Mouse (Mus musculus) lung, embryonic 15.5 days (tissue): ENCODE measurements at regions not wholly inside any gene's neighbourhood (a gene's known extent, or its start where the extent isn't known, plus 50 kb on each side); places are given as distances from the start of the nearest gene placed in this dataset.

Experiments used
- ATAC-seq: fragments of 200-750 bp; cut with Nextera tagmentation; 2 replicates; pipeline ENCODE4 v1.8.0; 2017; ENCODE audit warnings: moderate number of reproducible peaks, borderline replicate concordance; ENCODE audit not compliant: low FRiP score, low TSS enrichment; ENCODE audit errors: extremely low read depth
- H3K27ac ChIP-seq: fragments of 300-500 bp; sonication (generic); 2 replicates; pipeline ENCODE4 v1.5.1; 2015; ENCODE audit warnings: moderate library complexity, mild to moderate bottlenecking, inconsistent platforms
- H3K27me3 ChIP-seq: fragments of 300-500 bp; sonication (generic); 2 replicates; pipeline ENCODE4 v1.6.1; 2015; ENCODE audit warnings: inconsistent platforms
- H3K36me3 ChIP-seq: fragments of 300-500 bp; sonication (generic); 2 replicates; pipeline ENCODE4 v1.6.1; 2015; ENCODE audit warnings: inconsistent platforms
- H3K4me1 ChIP-seq: fragments of 300-500 bp; sonication (generic); 2 replicates; pipeline ENCODE4 v1.6.1; 2015; ENCODE audit warnings: inconsistent platforms
- H3K4me2 ChIP-seq: fragments of 300-500 bp; sonication (generic); 2 replicates; pipeline ENCODE4 v1.6.1; 2015; ENCODE audit warnings: inconsistent platforms, mild to moderate bottlenecking, moderate library complexity
- H3K4me3 ChIP-seq: fragments of 300-500 bp; sonication (generic); 2 replicates; pipeline ENCODE4 v1.5.1; 2015; ENCODE audit warnings: mild to moderate bottlenecking, inconsistent platforms
- H3K9ac ChIP-seq: fragments of 300-500 bp; sonication (generic); 2 replicates; pipeline ENCODE4 v1.6.1; 2015; ENCODE audit warnings: inconsistent platforms
- H3K9me3 ChIP-seq: fragments of 300-500 bp; sonication (generic); 2 replicates; pipeline ENCODE4 v1.6.1; 2016; ENCODE audit warnings: inconsistent platforms
- WGBS: fragments of 180-500 bp; shearing (Covaris S2); methylation state at CpG from one replicate; pipeline ENCODE4 v1.1.7; 2015; 5-methylcytosine and 5-hydroxymethylcytosine counted together

DNA sequence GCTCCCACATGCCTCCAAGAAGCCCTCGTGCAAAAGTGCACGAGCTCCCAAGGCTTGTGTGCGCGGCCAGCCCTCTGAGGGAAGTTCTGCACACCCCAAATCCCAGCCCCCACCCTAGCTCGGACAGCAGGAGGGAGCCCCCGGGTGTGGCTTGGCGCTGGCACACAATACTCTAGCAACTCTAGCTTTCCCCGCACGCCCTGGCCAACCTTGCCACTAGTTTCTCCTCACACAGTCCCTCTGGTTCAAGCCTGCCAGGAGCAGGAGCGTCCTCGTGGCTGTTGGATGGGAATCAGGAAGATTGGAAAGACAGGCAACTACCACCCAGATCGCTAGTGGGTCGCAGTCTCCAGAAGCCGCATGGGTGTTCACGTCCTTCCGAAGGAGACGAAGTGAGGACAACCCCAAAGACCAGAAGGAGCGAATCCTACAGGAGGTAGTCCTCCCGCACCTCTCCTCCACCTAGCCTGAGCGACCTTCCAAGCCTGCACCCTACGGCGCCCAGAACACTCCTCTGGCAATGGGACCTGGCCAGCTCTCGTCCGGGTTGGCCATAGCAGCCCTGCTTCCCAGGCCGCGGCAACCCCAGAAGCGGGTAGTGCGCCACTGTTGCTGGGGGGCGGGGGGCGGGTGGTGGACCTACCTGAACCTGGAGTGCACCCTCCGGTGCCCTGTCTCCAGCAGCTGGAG lies 243.9 kb downstream of the Tex13c3 start:
- Histone ChIP-seq H3K4me2 (peak overlapping the region; percentile 77), H3K27ac (peak overlapping the region; percentile 29; the same call in 1 of the 2 replicates), H3K36me3 (no peaks in the 10 kb centered on the region), H3K4me3 (peak overlapping the region; percentile 47), H3K9ac (peak overlapping the region; percentile 36), H3K4me1 (no peaks in the 10 kb centered on the region), H3K27me3 (no peaks in the 10 kb centered on the region), H3K9me3 (no peaks in the 10 kb centered on the region)
- WGBS = 10% methylated on average over 31 of the region's 31 CpGs
- peak; percentile 73 for ATAC-seq

DNA sequence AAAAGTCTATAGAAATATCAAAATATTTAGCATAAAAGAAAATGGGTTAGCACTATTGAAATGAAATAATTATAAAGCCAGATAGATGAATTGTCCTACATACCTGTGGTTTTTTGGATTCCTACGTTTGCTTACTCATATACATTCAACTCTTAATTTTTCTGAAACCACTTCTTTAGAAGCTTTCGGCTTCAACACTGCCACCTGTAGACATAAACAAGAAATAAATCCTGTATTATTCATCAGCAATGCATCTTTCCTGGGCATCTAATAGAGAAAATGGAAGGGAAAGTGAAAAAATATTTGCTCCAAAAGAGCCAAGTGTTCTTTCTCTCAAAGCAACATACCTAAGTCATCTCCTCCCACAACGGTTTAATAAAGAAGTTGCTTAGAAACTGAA lies 245.7 kb downstream of the Tex13c3 start:
- Histone ChIP-seq H3K9me3 (no peaks in the 10 kb centered on the region), H3K36me3 (no peaks in the 10 kb centered on the region), H3K4me1 (no peaks in the 10 kb centered on the region), H3K9ac (no peak overlapping the region), H3K27me3 (no peaks in the 10 kb centered on the region), H3K27ac (no peak overlapping the region), H3K4me2 (no peak overlapping the region), H3K4me3 (no peak overlapping the region)
- 61% methylated on average over 3 of the region's 3 CpGs for WGBS
- ATAC-seq = no peak

DNA sequence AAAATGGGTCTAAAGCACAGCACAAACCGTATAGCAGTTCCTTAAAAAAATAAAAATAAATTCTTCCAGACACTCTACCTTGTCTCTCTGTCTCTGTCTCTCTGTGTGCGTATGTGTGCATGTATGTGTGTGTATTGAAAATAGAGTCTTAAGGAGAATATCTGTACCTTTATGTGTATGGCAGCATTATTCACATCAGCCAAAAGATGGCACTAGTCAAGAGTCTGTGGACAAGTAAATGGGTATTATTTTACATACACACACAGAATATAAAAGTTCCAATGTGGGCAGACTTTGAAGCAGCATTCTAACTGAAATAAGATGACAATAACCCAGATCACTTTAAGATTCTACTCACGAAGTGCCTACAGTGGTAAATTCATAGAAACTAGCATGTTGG lies 249.3 kb downstream of the Tex13c3 start:
- no peak for ATAC-seq
- Histone ChIP-seq H3K27ac (no peak overlapping the region), H3K4me3 (no peak overlapping the region), H3K9me3 (no peaks in the 10 kb centered on the region), H3K36me3 (no peaks in the 10 kb centered on the region), H3K4me2 (no peak overlapping the region), H3K27me3 (no peaks in the 10 kb centered on the region), H3K9ac (no peak overlapping the region), H3K4me1 (no peaks in the 10 kb centered on the region)
- 85% methylated on average over 3 of the region's 3 CpGs for WGBS

DNA sequence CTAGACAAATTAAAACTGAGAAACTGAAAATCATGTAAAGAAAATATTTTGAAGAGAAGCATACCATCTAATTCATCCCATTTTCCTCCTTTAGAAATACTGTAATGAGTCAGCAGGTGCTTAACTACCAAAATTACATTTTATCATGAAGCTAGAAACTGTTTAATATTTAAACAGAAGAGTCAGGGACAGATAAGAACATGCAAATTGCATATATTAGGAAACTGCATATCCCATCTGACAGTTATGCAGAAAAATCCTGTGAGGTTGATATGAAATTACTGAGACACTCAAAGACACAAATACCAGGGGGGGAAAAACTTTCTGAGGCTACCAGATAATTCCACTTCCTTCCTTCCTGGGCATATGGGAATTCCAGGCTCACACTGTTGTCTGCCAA lies 257.8 kb downstream of the Tex13c3 start:
- no peaks in the 10 kb centered on the region for H3K36me3 ChIP-seq
- H3K9me3 ChIP-seq = no peaks in the 10 kb centered on the region
- H3K4me3 ChIP-seq = no peak overlapping the region
- H3K9ac ChIP-seq = no peak overlapping the region
- no peaks in the 10 kb centered on the region for H3K4me1 ChIP-seq
- ATAC-seq = no peak
- no peaks in the 10 kb centered on the region for H3K27me3 ChIP-seq
- no peak overlapping the region for H3K27ac ChIP-seq
- no peak overlapping the region for H3K4me2 ChIP-seq

DNA sequence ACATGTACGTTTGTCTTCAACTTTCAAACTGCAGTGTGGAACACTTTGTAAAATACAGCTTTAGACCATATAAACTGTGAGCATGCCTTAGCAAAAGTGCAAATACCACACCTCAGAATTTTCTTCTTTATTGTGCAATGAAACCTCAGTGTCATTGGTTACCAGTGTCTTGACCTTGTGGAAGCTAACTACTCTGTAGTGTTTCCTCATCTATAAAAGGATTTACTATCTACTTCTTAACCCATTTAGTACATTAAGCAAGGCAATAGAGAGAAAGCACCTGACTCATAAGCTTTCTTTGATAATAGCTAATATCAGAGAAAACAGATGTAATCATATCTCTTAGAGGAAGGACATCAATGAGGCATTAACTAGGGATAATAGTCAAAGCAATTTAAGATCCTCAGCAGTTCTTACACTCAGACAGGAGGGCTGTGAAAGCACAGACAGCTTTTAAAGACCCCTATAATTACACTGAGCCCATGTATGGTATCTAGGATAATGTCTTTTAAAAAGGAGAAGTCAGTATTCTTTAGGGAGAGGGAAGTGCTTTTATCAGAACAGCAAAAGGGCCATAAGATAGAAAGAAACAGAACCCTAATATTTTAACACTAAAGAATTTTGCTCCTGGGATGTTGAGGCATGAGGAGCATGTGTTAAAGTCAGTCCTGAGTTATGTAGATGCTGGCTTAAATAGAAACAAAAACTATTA lies 260.2 kb downstream of the Tex13c3 start:
- Histone ChIP-seq H3K27me3 (no peaks in the 10 kb centered on the region), H3K27ac (no peak overlapping the region), H3K4me1 (no peaks in the 10 kb centered on the region), H3K9me3 (no peaks in the 10 kb centered on the region), H3K4me3 (no peak overlapping the region), H3K9ac (no peak overlapping the region), H3K36me3 (no peaks in the 10 kb centered on the region), H3K4me2 (no peak overlapping the region)
- WGBS = 81% methylated on average over 1 of the region's 1 CpGs
- ATAC-seq = no peak

DNA sequence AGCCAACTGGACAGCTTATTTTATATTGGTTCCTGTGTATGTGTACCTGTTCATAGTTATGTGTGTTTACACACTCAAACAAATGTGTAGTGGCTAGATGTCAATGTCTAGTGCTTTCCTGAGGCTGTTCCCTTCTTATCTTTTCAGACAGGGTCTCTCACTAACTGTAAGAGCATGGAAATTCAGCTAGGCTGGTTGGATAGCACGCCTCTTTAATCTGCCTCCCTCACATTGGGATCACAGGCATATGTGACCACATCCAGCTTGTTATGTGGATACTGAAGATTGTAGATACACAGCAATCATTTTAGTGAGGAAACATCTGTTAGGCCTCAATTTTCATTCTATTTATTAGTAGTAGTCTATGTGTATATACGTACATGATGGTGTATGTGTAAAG lies 261.4 kb downstream of the Tex13c3 start:
- Histone ChIP-seq H3K4me1 (no peaks in the 10 kb centered on the region), H3K27me3 (no peaks in the 10 kb centered on the region), H3K36me3 (no peaks in the 10 kb centered on the region), H3K9me3 (no peaks in the 10 kb centered on the region), H3K27ac (no peak overlapping the region), H3K4me3 (no peak overlapping the region), H3K4me2 (no peak overlapping the region), H3K9ac (no peak overlapping the region)
- ATAC-seq = no peak
- 82% methylated on average over 2 of the region's 2 CpGs for WGBS

DNA sequence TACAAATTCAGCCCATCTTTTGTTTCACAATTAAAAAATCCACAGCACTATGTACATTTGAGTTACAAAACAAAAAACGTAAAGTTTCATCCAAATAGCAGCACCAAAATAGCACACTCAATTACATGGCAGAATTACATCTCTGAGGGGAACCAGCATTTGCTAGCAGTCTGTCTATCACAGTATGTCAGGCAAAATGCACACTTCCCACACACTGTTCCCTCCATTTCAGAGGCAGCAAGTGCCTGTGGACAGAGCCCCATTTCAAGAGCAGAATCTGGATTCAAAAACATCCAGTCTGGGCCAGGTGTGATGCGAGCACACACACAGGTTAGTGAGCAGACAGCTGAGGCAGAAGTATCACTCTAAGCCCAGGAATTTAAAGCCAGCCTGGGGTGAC lies 261.8 kb downstream of the Tex13c3 start:
- Histone ChIP-seq H3K27ac (no peak overlapping the region), H3K9me3 (no peaks in the 10 kb centered on the region), H3K27me3 (no peaks in the 10 kb centered on the region), H3K36me3 (no peaks in the 10 kb centered on the region), H3K9ac (no peak overlapping the region), H3K4me2 (no peak overlapping the region), H3K4me3 (no peak overlapping the region), H3K4me1 (no peaks in the 10 kb centered on the region)
- WGBS = 87% methylated on average over 2 of the region's 2 CpGs
- no peak for ATAC-seq

DNA sequence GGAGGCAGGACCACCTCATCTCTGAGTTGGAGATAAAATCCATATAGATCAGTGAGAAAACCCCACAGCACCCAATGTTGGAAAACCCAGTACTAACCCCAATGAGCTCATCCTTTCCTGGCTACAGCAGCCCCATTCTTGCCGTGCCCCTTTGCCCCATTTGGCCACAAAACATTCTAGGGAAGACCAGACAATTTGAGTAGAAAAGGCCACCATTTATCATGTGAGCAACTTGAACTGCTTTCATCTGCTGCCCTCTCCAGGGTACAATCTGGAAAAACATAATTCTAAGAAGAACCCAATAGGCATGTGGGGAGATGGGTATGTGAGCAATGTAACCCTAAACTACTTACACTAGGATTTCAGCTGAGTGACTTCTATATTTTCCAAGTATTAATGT lies 274.7 kb downstream of the Tex13c3 start:
- Histone ChIP-seq H3K9ac (no peak overlapping the region), H3K4me3 (no peak overlapping the region), H3K4me1 (no peaks in the 10 kb centered on the region), H3K4me2 (no peak overlapping the region), H3K27me3 (no peaks in the 10 kb centered on the region), H3K27ac (no peak overlapping the region), H3K9me3 (no peaks in the 10 kb centered on the region), H3K36me3 (no peaks in the 10 kb centered on the region)
- 29% methylated on average over 1 of the region's 1 CpGs for WGBS
- no peak for ATAC-seq

DNA sequence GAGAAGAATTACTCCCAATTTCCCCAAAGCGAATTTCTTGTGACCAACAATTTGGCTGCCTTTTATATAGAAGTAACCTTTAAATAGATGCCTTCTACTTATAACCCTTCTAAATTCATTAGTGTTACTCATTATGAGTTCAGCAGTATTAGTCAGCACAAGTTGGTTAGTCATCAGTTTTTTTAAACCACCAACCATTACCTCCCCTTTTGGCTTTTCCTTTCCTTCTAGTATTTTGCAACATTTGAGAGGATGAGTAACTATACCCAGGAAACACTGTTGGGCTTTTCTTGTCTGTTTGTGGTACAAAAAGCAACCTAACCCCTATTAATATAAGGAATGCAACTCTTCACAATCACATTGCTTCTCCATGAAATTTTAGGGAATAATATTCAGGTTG lies 278.6 kb downstream of the Tex13c3 start:
- no peak overlapping the region for H3K27ac ChIP-seq
- WGBS = 89% methylated on average over 1 of the region's 1 CpGs
- no peak overlapping the region for H3K4me3 ChIP-seq
- H3K36me3 ChIP-seq = no peaks in the 10 kb centered on the region
- no peaks in the 10 kb centered on the region for H3K27me3 ChIP-seq
- ATAC-seq = no peak
- H3K9ac ChIP-seq = no peak overlapping the region
- no peaks in the 10 kb centered on the region for H3K4me1 ChIP-seq
- H3K9me3 ChIP-seq = no peaks in the 10 kb centered on the region
- H3K4me2 ChIP-seq = no peak overlapping the region

DNA sequence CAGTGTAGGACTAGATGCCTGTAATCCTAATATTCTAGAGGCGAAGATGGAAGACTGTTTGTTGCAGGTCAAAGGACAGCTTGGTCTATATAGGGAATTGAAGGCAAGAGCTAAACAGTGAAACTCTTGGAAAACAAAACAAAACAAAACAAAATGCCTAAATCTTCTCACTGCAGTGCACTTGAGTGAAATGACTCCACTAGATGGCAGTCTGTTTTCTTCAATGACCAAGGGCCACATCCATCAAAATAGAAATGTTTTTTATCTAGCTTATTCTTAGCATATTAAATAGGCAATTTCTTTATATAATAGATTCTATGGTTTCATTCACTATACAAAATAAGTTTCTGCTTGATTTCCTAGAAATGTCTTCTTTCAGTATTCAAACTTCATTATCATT lies 279.7 kb downstream of the Tex13c3 start:
- Histone ChIP-seq H3K27ac (no peak overlapping the region), H3K9me3 (no peaks in the 10 kb centered on the region), H3K4me3 (no peak overlapping the region), H3K4me2 (no peak overlapping the region), H3K9ac (no peak overlapping the region), H3K36me3 (no peaks in the 10 kb centered on the region), H3K4me1 (no peaks in the 10 kb centered on the region), H3K27me3 (no peaks in the 10 kb centered on the region)
- 86% methylated on average over 1 of the region's 1 CpGs for WGBS
- no peak for ATAC-seq

DNA sequence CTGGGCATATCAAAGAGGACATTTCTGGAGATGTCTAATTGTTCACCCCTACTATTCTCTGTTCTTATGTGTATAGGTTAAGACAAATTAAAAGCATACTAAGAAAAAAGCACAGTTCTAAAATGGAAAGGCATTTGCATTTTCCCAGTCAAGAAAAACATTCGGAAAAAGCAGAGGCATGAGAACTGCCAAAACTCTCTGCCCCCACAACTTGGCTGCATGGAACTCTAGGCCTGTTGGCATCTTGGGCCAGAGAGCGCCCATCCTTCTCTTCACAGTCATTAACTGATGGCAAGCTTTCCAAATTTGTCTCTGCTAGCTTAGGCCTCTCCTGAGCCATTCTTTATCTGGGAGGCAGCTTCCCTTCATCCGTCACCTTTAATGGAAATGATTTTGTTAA lies 281.6 kb downstream of the Tex13c3 start:
- Histone ChIP-seq H3K4me3 (no peak overlapping the region), H3K9ac (no peak overlapping the region), H3K9me3 (no peaks in the 10 kb centered on the region), H3K4me1 (no peaks in the 10 kb centered on the region), H3K36me3 (no peaks in the 10 kb centered on the region), H3K27ac (no peak overlapping the region), H3K4me2 (no peak overlapping the region), H3K27me3 (no peaks in the 10 kb centered on the region)
- no peak for ATAC-seq
- 80% methylated on average over 3 of the region's 3 CpGs for WGBS

DNA sequence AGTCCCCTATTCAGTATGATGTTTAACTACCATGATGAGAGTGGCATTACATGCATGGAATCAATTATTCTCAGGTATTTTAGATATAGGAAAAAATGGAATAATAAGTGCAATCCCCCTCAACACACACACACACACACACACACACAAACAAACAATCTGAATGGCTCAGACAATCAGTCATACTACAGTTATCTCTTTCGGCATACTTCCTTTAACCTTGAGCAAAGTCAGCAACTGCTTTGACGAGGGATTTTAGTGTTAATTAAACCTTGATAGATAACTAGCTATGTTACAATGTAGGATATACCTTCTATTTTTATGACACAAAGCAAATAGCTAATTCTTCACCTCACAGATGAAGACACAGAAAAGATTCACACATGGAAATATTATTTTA lies 312.1 kb downstream of the Tex13c3 start:
- Histone ChIP-seq H3K9ac (no peak overlapping the region), H3K27me3 (no peaks in the 10 kb centered on the region), H3K27ac (no peak overlapping the region), H3K36me3 (no peaks in the 10 kb centered on the region), H3K4me2 (no peak overlapping the region), H3K4me3 (no peak overlapping the region), H3K4me1 (no peaks in the 10 kb centered on the region), H3K9me3 (no peaks in the 10 kb centered on the region)
- no peak for ATAC-seq
- WGBS = 64% methylated on average over 2 of the region's 2 CpGs
